Mouse (Mus musculus) CH12.LX (cell line): Measurements from ENCODE around the gene Mindy3. TPM values are rescaled to one million over a fixed set of nuclear protein-coding genes. Genes with fewer than 3 reads are reported as not detected.
A peak's percentile ranks its signal among the peaks of the same experiment; 100 is the strongest.

ENCODE experiments used
- DNase-seq: peaks from one replicate; pipeline ENCODE4 v3.0.0-alpha.2; 2013; ENCODE audit errors: extremely low read depth
- H3K27ac ChIP-seq: 2 replicates; pipeline ENCODE4 v1.5.1; 2012; ENCODE audit warnings: low read depth, mild to moderate bottlenecking, control low read depth, moderate library complexity; ENCODE audit not compliant: insufficient read depth
- H3K27me3 ChIP-seq: replicated peaks from 2 replicates; pipeline ENCODE3; 2012; ENCODE audit warnings: inconsistent platforms
- H3K36me3 ChIP-seq, 2 experiments: replicated peaks in 1 of 2; 2 replicates each; pipeline versions ENCODE3 to v1.6.1; 2012; ENCODE audit warnings: inconsistent platforms in 1 of 2, low read length in 1 of 2, mild to moderate bottlenecking in 1 of 2, mixed read lengths in 1 of 2, moderate library complexity in 1 of 2; ENCODE audit not compliant: control insufficient read depth in 1 of 2, insufficient read depth in 1 of 2
- H3K4me1 ChIP-seq, 2 experiments: 2 replicates each; pipeline ENCODE4 v1.6.1; 2012; ENCODE audit warnings: inconsistent platforms in 1 of 2, moderate library complexity in 1 of 2; ENCODE audit not compliant: insufficient read depth in 2 of 2, control insufficient read depth in 1 of 2
- H3K4me2 ChIP-seq: 2 replicates; pipeline ENCODE4 v1.6.1; 2012; ENCODE audit warnings: low read depth, mild to moderate bottlenecking, control low read depth; ENCODE audit not compliant: poor library complexity, insufficient read depth, severe bottlenecking
- H3K4me3 ChIP-seq, 3 experiments: fragments of 150-350 bp in 1 of 3; sonication (generic) in 1 of 3; replicated peaks in 1 of 3; 2 replicates each; pipeline versions ENCODE3 to v1.5.1; 2011 to 2012; ENCODE audit warnings: low read depth in 2 of 3, low read length in 2 of 3, mild to moderate bottlenecking in 2 of 3, moderate library complexity in 2 of 3, control low read depth in 1 of 3, improper control_type of control experiment in 1 of 3, inconsistent platforms in 1 of 3, mixed read lengths in 1 of 3; ENCODE audit not compliant: poor library complexity in 1 of 3
- H3K79me2 ChIP-seq: replicated peaks from 2 replicates; pipeline ENCODE4 v1.6.1; 2012; ENCODE audit warnings: mild to moderate bottlenecking, moderate library complexity; ENCODE audit not compliant: control insufficient read depth, poor library complexity, insufficient read depth, severe bottlenecking; ENCODE audit errors: extremely low read depth
- H3K9ac ChIP-seq: 2 replicates; pipeline ENCODE4 v1.6.1; 2012; ENCODE audit warnings: low read depth, mild to moderate bottlenecking, control low read depth, moderate library complexity; ENCODE audit not compliant: insufficient read depth
- H3K9me3 ChIP-seq: replicated peaks from 2 replicates; pipeline ENCODE3; 2012; ENCODE audit warnings: low read length, inconsistent platforms, mixed read lengths
- BHLHE40 ChIP-seq: IDR thresholded peaks from 2 replicates; pipeline ENCODE4 v1.6.1; 2011; ENCODE audit warnings: mild to moderate bottlenecking, low read depth, low read length, improper control_type of control experiment
- CHD1 ChIP-seq: IDR thresholded peaks from 2 replicates; pipeline ENCODE4 v1.6.1; 2012; ENCODE audit warnings: low read depth, low read length, improper control_type of control experiment, inconsistent platforms
- CHD2 ChIP-seq: IDR thresholded peaks from 2 replicates; pipeline ENCODE4 v1.6.1; 2011; ENCODE audit warnings: low read length, improper control_type of control experiment
- CTCF ChIP-seq, 2 experiments: IDR thresholded peaks in 1 of 2; conservative IDR thresholded peaks in 1 of 2; 2 replicates each; pipeline ENCODE4 v1.5.1; 2011 to 2012; ENCODE audit warnings: low read depth in 2 of 2, low read length in 2 of 2, improper control_type of control experiment in 1 of 2, inconsistent platforms in 1 of 2, mild to moderate bottlenecking in 1 of 2, moderate library complexity in 1 of 2
- E2F4 ChIP-seq: IDR thresholded peaks from 2 replicates; pipeline ENCODE4 v1.6.1; 2011; ENCODE audit warnings: low read depth, low read length, improper control_type of control experiment; ENCODE audit not compliant: insufficient replicate concordance
- ELF1 ChIP-seq: IDR thresholded peaks from 2 replicates; pipeline ENCODE4 v1.6.1; 2014; ENCODE audit warnings: low read depth, mild to moderate bottlenecking, inconsistent platforms, low read length, improper control_type of control experiment
- EP300 ChIP-seq: IDR thresholded peaks from 2 replicates; pipeline ENCODE4 v1.6.1; 2011; ENCODE audit warnings: low read length, improper control_type of control experiment
- GABPA ChIP-seq: IDR thresholded peaks from 2 replicates; pipeline ENCODE4 v1.6.1; 2012; ENCODE audit warnings: low read depth, low read length, improper control_type of control experiment, inconsistent platforms; ENCODE audit not compliant: insufficient replicate concordance
- HCFC1 ChIP-seq: IDR thresholded peaks from 2 replicates; pipeline ENCODE4 v1.6.1; 2012; ENCODE audit warnings: low read depth, mild to moderate bottlenecking, inconsistent platforms, low read length, improper control_type of control experiment
- IRF4 ChIP-seq: IDR thresholded peaks from 2 replicates; pipeline ENCODE4 v1.6.1; 2014; ENCODE audit warnings: low read depth, mild to moderate bottlenecking, inconsistent platforms, low read length, improper control_type of control experiment
- JUN ChIP-seq: IDR thresholded peaks from 2 replicates; pipeline ENCODE4 v1.6.1; 2011; ENCODE audit warnings: low read depth, mild to moderate bottlenecking, low read length, improper control_type of control experiment, moderate library complexity; ENCODE audit not compliant: insufficient read depth
- JUND ChIP-seq: conservative IDR thresholded peaks from 2 replicates; pipeline ENCODE4 v1.6.1; 2011; ENCODE audit warnings: low read depth, low read length, improper control_type of control experiment
- KAT2A ChIP-seq: IDR thresholded peaks from 2 replicates; pipeline ENCODE4 v1.6.1; 2012; ENCODE audit warnings: low read length, improper control_type of control experiment, inconsistent platforms; ENCODE audit not compliant: insufficient replicate concordance
- MAX ChIP-seq: IDR thresholded peaks from 2 replicates; pipeline ENCODE4 v1.6.1; 2011; ENCODE audit warnings: low read length, improper control_type of control experiment
- MAZ ChIP-seq: IDR thresholded peaks from 2 replicates; pipeline ENCODE4 v1.6.1; 2012; ENCODE audit warnings: low read depth, mild to moderate bottlenecking, inconsistent platforms, low read length, improper control_type of control experiment, moderate library complexity
- MEF2A ChIP-seq: IDR thresholded peaks from 2 replicates; pipeline ENCODE4 v1.6.1; 2014; ENCODE audit warnings: low read depth, mild to moderate bottlenecking, inconsistent platforms, low read length, improper control_type of control experiment, borderline replicate concordance
- MXI1 ChIP-seq: IDR thresholded peaks from 2 replicates; pipeline ENCODE4 v1.6.1; 2011; ENCODE audit warnings: mild to moderate bottlenecking, low read depth, low read length, improper control_type of control experiment
- NELFE ChIP-seq: IDR thresholded peaks from 2 replicates; pipeline ENCODE4 v1.6.1; 2011; ENCODE audit warnings: low read depth, low read length, improper control_type of control experiment
- NRF1 ChIP-seq: IDR thresholded peaks from 2 replicates; pipeline ENCODE4 v1.6.1; 2014; ENCODE audit warnings: low read depth, mild to moderate bottlenecking, inconsistent platforms, low read length, improper control_type of control experiment, moderate library complexity
- PAX5 ChIP-seq: IDR thresholded peaks from 2 replicates; pipeline ENCODE4 v1.6.1; 2012; ENCODE audit warnings: low read length, inconsistent platforms, mixed read lengths
- POLR2A ChIP-seq: IDR thresholded peaks from 2 replicates; pipeline ENCODE4 v1.6.1; 2011; ENCODE audit warnings: low read depth, mild to moderate bottlenecking, improper control_type of control experiment, low read length
- POLR2AphosphoS2 ChIP-seq: IDR thresholded peaks from 2 replicates; pipeline ENCODE4 v1.6.1; 2011; ENCODE audit warnings: low read depth, low read length, improper control_type of control experiment
- RAD21 ChIP-seq: IDR thresholded peaks from 2 replicates; pipeline ENCODE4 v1.6.1; 2011; ENCODE audit warnings: low read depth, mild to moderate bottlenecking, low read length, improper control_type of control experiment, moderate library complexity
- SIN3A ChIP-seq: IDR thresholded peaks from 2 replicates; pipeline ENCODE4 v1.6.1; 2012; ENCODE audit warnings: low read length, improper control_type of control experiment, inconsistent platforms
- SMC3 ChIP-seq: IDR thresholded peaks from 2 replicates; pipeline ENCODE4 v1.6.1; 2011; ENCODE audit warnings: low read depth, low read length, improper control_type of control experiment
- UBTF ChIP-seq: IDR thresholded peaks from 2 replicates; pipeline ENCODE4 v1.6.1; 2012; ENCODE audit warnings: low read depth, mild to moderate bottlenecking, inconsistent platforms, low read length, improper control_type of control experiment, moderate library complexity
- USF1 ChIP-seq: IDR thresholded peaks from 2 replicates; pipeline ENCODE4 v1.6.1; 2014; ENCODE audit warnings: low read depth, mild to moderate bottlenecking, inconsistent platforms, low read length, improper control_type of control experiment
- USF2 ChIP-seq: conservative IDR thresholded peaks from 2 replicates; pipeline ENCODE4 v1.6.1; 2011; ENCODE audit warnings: low read depth, low read length, improper control_type of control experiment
- ZC3H11A ChIP-seq: IDR thresholded peaks from 2 replicates; pipeline ENCODE4 v1.6.1; 2012; ENCODE audit warnings: low read depth, mild to moderate bottlenecking, inconsistent platforms, low read length, improper control_type of control experiment
- ZKSCAN1 ChIP-seq: IDR thresholded peaks from 2 replicates; pipeline ENCODE4 v1.6.1; 2012; ENCODE audit warnings: low read depth, inconsistent platforms, low read length, improper control_type of control experiment, borderline replicate concordance
- ZMIZ1 ChIP-seq: IDR thresholded peaks from 2 replicates; pipeline ENCODE4 v1.6.1; 2012; ENCODE audit warnings: low read depth, mild to moderate bottlenecking, inconsistent platforms, low read length, improper control_type of control experiment
- ZNF384 ChIP-seq: IDR thresholded peaks from 2 replicates; pipeline ENCODE4 v1.6.1; 2012; ENCODE audit warnings: low read depth, low read length, improper control_type of control experiment, inconsistent platforms
- dilution Hi-C: fragments of 300-500 bp; cut with MboI; formaldehyde crosslinking; loops from 2 replicates; pipeline ENCODE4 v1.14.3; 2020; ENCODE audit warnings: low sequenced_read_pairs; ENCODE audit not compliant: extremely low pct_unique_long_range_greater_than_20kb, extremely low pct_ligation_motif_present
- in situ Hi-C: fragments of 300-500 bp; cut with MboI; formaldehyde crosslinking; loops from 3 replicates; pipeline ENCODE4 v1.14.3; 2019; ENCODE audit warnings: low sequenced_read_pairs, low pct_ligation_motif_present, low pct_unique_long_range_greater_than_20kb, mixed read lengths
- polyA plus RNA-seq: library from polyadenylated mRNA; unstranded; fragments of >175 nt; gene quantifications from 2 replicates; pipeline ENCODE4 v1.2.1, GENCODE M21; 2012; ENCODE audit warnings: low read depth; ENCODE audit not compliant: insufficient read length
- total RNA-seq, 2 experiments: library from RNA; depleted of rRNA; stranded (reverse); fragments of 300-350 nt in 1 of 2; fragments of >200 nt in 1 of 2; gene quantifications; 2 replicates each; pipeline ENCODE4 v1.2.3; 2012 to 2014

The Mindy3 gene
- total and polyA plus RNA-seq, 3 experiments = 20.7 to 43.7 (median 33.8) TPM

DNA sequence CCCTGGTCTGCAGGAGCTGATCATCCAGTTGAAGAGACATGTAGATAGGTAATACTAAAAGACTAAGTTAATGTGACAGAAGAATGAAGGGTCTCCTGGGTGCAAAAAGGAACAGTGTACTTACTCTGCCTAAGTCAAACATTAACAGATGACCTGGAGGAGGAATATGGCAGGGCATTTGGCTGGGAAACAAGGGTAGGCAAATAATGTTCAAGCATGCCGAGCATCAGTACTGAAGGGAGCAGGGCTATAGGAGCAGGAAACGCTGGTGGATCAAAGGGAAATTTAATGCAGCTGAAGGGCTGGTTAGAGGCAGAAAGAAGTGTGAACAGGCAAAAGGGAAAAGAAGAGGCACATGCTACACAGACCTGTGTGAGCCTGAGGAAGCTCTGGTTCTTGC lies 8.1 kb downstream of the Mindy3 start:
- Histone ChIP-seq H3K4me3 (no peak overlapping the region), H3K27ac (no peak overlapping the region), H3K4me1 (peaks cover 2 to 34% of the 10 kb centered on the region in 2 experiments; a peak in 2 of 4 replicates), H3K9ac (no peak overlapping the region), H3K9me3 (no peaks in the 10 kb centered on the region), H3K27me3 (no peaks in the 10 kb centered on the region), H3K79me2 (peaks cover 8% of the 10 kb centered on the region)
- no peak for DNase-seq
- TF ChIP-seq CHD2 (no peak), RAD21 (no peak), ZC3H11A (no peak), GABPA (no peak), MAX (no peak), MXI1 (no peak), HCFC1 (no peak), NELFE (no peak), UBTF (no peak), POLR2A (no peak), MAZ (no peak), SMC3 (no peak), JUND (no peak)
- TF ChIP-seq, all 38 proteins: peak for 0
- no peak overlapping the region for H3K4me2 ChIP-seq
- in situ Hi-C loops = no loop called here
- dilution Hi-C loops = no loop called here
- peaks cover 6 to 39% of the 10 kb centered on the region in 2 experiments for H3K36me3 ChIP-seq

DNA sequence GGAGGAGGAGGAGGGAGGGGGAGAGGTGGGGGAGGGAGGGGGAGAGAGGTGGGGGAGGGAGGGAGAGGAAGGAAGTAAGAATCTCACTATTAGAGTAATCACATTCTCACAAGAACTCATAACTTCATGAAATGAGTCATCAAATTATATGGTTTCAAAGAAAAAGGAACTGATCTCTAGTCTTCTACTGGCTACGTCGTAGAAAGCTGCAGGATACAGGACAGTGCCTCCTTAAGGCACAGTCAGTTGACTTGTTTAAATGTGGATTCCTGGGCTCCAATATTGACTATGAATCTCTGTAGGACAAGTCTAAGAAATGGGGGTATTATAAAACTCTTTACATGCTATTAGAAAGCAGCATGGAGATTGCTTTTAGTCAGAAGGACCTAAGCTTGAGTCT lies 12.5 kb downstream of the Mindy3 start:
- peak; percentile 57 for DNase-seq
- H3K4me2 ChIP-seq = no peak overlapping the region
- H3K79me2 ChIP-seq = peaks cover 3% of the 10 kb centered on the region; the same call in 1 of the 2 replicates
- H3K4me1 ChIP-seq = peaks cover 2 to 20% of the 10 kb centered on the region in 2 experiments; a peak in 2 of 4 replicates
- no peaks in the 10 kb centered on the region for H3K27me3 ChIP-seq
- in situ Hi-C loops (no loop called here), dilution Hi-C loops (no loop called here)
- H3K9ac ChIP-seq = no peak overlapping the region
- H3K27ac ChIP-seq = no peak overlapping the region
- H3K36me3 ChIP-seq = peaks cover 2 to 35% of the 10 kb centered on the region in 2 experiments
- H3K9me3 ChIP-seq = no peaks in the 10 kb centered on the region
- H3K4me3 ChIP-seq = no peak overlapping the region
- no peak for TF ChIP-seq CHD1
- no peak for TF ChIP-seq ZMIZ1
- TF ChIP-seq UBTF = no peak
- TF ChIP-seq JUN = peak; percentile 85
- peak; percentile 92 for TF ChIP-seq IRF4
- TF ChIP-seq ZNF384 = no peak
- no peak for TF ChIP-seq CTCF (conservative IDR thresholded peaks at IDR 0.05 in 1 of 2, IDR thresholded peaks at IDR 0.05 in 1 of 2; ENCODE audit: low read depth in 2 of 2, low read length in 2 of 2)
- no peak for TF ChIP-seq POLR2AphosphoS2
- TF ChIP-seq ELF1 = no peak
- TF ChIP-seq USF1 = no peak
- TF ChIP-seq EP300 = peak; percentile 92
- TF ChIP-seq JUND = peak; percentile 92
- TF ChIP-seq SMC3 = no peak
- no peak for TF ChIP-seq SIN3A
- TF ChIP-seq MXI1 = no peak
- TF ChIP-seq PAX5 = no peak
- TF ChIP-seq MEF2A = no peak
- no peak for TF ChIP-seq HCFC1
- no peak for TF ChIP-seq E2F4
- TF ChIP-seq MAX = no peak
- no peak for TF ChIP-seq USF2
- no peak for TF ChIP-seq ZC3H11A
- TF ChIP-seq KAT2A = no peak
- no peak for TF ChIP-seq MAZ
- TF ChIP-seq NRF1 = no peak
- TF ChIP-seq ZKSCAN1 = no peak
- TF ChIP-seq POLR2A = no peak
- TF ChIP-seq GABPA = no peak
- no peak for TF ChIP-seq NELFE
- TF ChIP-seq BHLHE40 = no peak
- TF ChIP-seq CHD2 = peak; percentile 41; the same call in 1 of the 2 replicates
